In the genomic region with DNA sequence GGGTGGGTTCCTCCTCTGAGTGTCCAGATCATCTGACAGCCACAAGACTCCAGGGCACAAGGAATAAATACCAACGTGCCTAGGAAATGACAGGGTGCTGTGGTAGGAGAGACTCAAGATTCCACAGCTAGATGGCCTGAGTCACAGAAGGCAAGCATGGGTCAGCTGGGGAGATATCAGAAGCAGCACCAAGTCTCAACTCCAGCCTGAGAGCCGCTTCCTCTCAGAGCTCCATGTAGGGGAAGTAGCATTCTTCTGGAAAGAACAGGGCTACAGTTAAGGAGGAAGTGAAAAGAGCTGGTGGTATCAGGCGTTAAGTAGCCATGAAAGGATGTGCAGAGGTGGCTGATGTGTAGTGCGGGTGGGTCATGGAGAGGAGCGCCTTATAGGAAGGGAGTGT, we compare ENCODE assay signal across 17 mouse cellular contexts. TPM values are rescaled to one million over a fixed set of nuclear protein-coding genes. Genes with fewer than 3 reads are reported as not detected.
DNase-seq lines count a peak whose midpoint lies in the region; ATAC-seq lines count a peak whose summit lies in the region.
"Had no signal": no experiment of that assay in that cellular context is flagged by ENCODE, and none has a peak within 500 bp of the region (broad histone marks: within the 10 kb centered on the region; RNA-seq: fewer than 3 reads in every experiment).

No protein-coding gene starts in this region.

- H3K9me3 ChIP-seq in midbrain, embryonic 10.5 days (replicated peaks), result no peaks in the 10 kb centered on the region
- H3K9me3 ChIP-seq: forebrain, embryonic 12.5 days; heart, embryonic 15.5 days; hindbrain, embryonic 13.5 days; neural tube, embryonic 15.5 days had no signal

- H3K27ac ChIP-seq in midbrain, embryonic 10.5 days (replicated peaks), result no peak overlapping the region
- H3K27ac ChIP-seq: forebrain, embryonic 12.5 days; heart, embryonic 15.5 days; hindbrain, embryonic 13.5 days; neural tube, embryonic 15.5 days had no signal

- peak; percentile 14 to 29 for DNase-seq in spleen, postnatal 36 days (ENCODE audit: low spot score in 2 of 2)
- no peak for DNase-seq in spleen, postnatal 10 days (ENCODE audit: low spot score in 2 of 2)
- peak; percentile 40 for DNase-seq in c-Kit-positive CD71-negative TER-119-negative erythroid progenitor cells, embryonic 14.5 days (ENCODE audit: low read depth)
- no peak for DNase-seq in cerebellum, postnatal 25 days
- no peak for DNase-seq in midbrain, embryonic 10.5 days (ENCODE audit: low spot score)
- DNase-seq in retina, postnatal 1 day, result no peak
- DNase-seq: cerebellum, adult 11-12 months; kidney, postnatal 25 days; left cerebral cortex, postnatal 4 days; lung, adult 18-20 months had no signal

- H3K27me3 ChIP-seq in midbrain, embryonic 10.5 days (ENCODE audit: low read depth, poor library complexity, severe bottlenecking), result no peaks in the 10 kb centered on the region
- H3K27me3 ChIP-seq: forebrain, embryonic 12.5 days; heart, embryonic 15.5 days; hindbrain, embryonic 13.5 days; neural tube, embryonic 15.5 days; Patski had no signal

- H3K4me3 ChIP-seq in midbrain, embryonic 10.5 days, result no peak overlapping the region
- H3K4me3 ChIP-seq: forebrain, embryonic 12.5 days; heart, embryonic 15.5 days; hindbrain, embryonic 13.5 days; neural tube, embryonic 15.5 days had no signal

- 87% methylated on average over 5 of the region's 5 CpGs for WGBS in midbrain, embryonic 10.5 days

- ATAC-seq in megakaryocyte, adult 5-6 weeks (ENCODE audit: poor library complexity, severe bottlenecking), result peak; percentile 80
- ATAC-seq: intestine, embryonic 16.5 days; Patski had no signal

- H3K4me1 ChIP-seq in midbrain, embryonic 10.5 days, result peaks cover 12% of the 10 kb centered on the region

- 0 out of 2 replicates have a peak, but pooled peaks cover 5% of the 10 kb centered on the region for H3K36me3 ChIP-seq in midbrain, embryonic 10.5 days
- H3K36me3 ChIP-seq: forebrain, embryonic 12.5 days; heart, embryonic 15.5 days had no signal

RNA-seq across cellular contexts. Expression of a gene that starts 5.1 kb away (rescaled TPM):
- 0.75 and 1.4 TPM in 2 replicates for total RNA-seq in megakaryocyte, adult 5-6 weeks (2015)
- total RNA-seq in megakaryocyte, adult 5-6 weeks (2017), result 0.41 and 0.59 TPM in 2 replicates
- 0.09 and 0.12 TPM in 2 replicates for polyA plus RNA-seq in midbrain, embryonic 10.5 days (2016; fragmentation: Nextera tagmentation; extraction: Ambion mirVana)
- polyA plus RNA-seq: forebrain, embryonic 12.5 days had no signal

RNA-seq across cellular contexts. Expression of a gene that starts 5.4 kb away (rescaled TPM):
- 159 and 162 TPM in 2 replicates for total RNA-seq in megakaryocyte, adult 5-6 weeks (2015)
- total RNA-seq in megakaryocyte, adult 5-6 weeks (2017), result 252 and 269 TPM in 2 replicates
- 50.4 and 51.2 TPM in 2 replicates for polyA plus RNA-seq in midbrain, embryonic 10.5 days (2016; fragmentation: Nextera tagmentation; extraction: Ambion mirVana)

RNA-seq across cellular contexts. Expression of a gene that starts 33.0 kb away (rescaled TPM):
- not detected in 2 replicates for total RNA-seq in megakaryocyte, adult 5-6 weeks (2015)
- not detected in 2 replicates for total RNA-seq in megakaryocyte, adult 5-6 weeks (2017)
- 4.4 and 8.2 TPM in 2 replicates for polyA plus RNA-seq in midbrain, embryonic 10.5 days (2016; fragmentation: Nextera tagmentation; extraction: Ambion mirVana)
- polyA plus RNA-seq: Patski had no signal

RNA-seq across cellular contexts. Expression of a gene that starts 58.3 kb away (rescaled TPM):
- 84.9 and 95.7 TPM in 2 replicates for total RNA-seq in megakaryocyte, adult 5-6 weeks (2015)
- total RNA-seq in megakaryocyte, adult 5-6 weeks (2017), result 71.7 and 94.6 TPM in 2 replicates
- polyA plus RNA-seq in midbrain, embryonic 10.5 days (2016; fragmentation: Nextera tagmentation; extraction: Ambion mirVana), result 14.1 and 14.4 TPM in 2 replicates

Comparison
In these comparisons a context has a peak if more than half of its experiments do, and no peak if none do; other contexts are left out.
1. DNase-seq: peak in spleen, postnatal 36 days (2 of 2) and c-Kit-positive CD71-negative TER-119-negative erythroid progenitor cells, embryonic 14.5 days (single experiment); none in spleen, postnatal 10 days (0 of 2), cerebellum, postnatal 25 days (0 of 2), midbrain, embryonic 10.5 days (single experiment) and retina, postnatal 1 day (single experiment).